Mouse (Mus musculus) liver, embryonic 16.5 days (tissue): ENCODE results near the gene Triml1. TPM values are rescaled to one million over a fixed set of nuclear protein-coding genes. Genes with fewer than 3 reads are reported as not detected.

Experiments
- ATAC-seq: fragments of 200-750 bp; cut with Nextera tagmentation; 2 replicates; pipeline ENCODE4 v1.8.0; 2017; ENCODE audit warnings: low read depth, mild to moderate bottlenecking, moderate number of reproducible peaks, moderate library complexity
- H3K27ac ChIP-seq: fragments of 300-500 bp; sonication (generic); 2 replicates; pipeline ENCODE4 v1.5.1; 2014; ENCODE audit warnings: mild to moderate bottlenecking, low read length
- H3K27me3 ChIP-seq: fragments of 300-500 bp; sonication (generic); 2 replicates; pipeline ENCODE4 v1.6.1; 2014; ENCODE audit warnings: low read depth, low read length, mixed read lengths; ENCODE audit not compliant: control insufficient read depth, insufficient read depth
- H3K36me3 ChIP-seq: fragments of 300-500 bp; sonication (generic); 2 replicates; pipeline ENCODE4 v1.6.1; 2014; ENCODE audit warnings: mild to moderate bottlenecking; ENCODE audit not compliant: control insufficient read depth, insufficient read depth
- H3K4me1 ChIP-seq: fragments of 300-500 bp; sonication (generic); 2 replicates; pipeline ENCODE4 v1.6.1; 2014; ENCODE audit warnings: low read depth, low read length, mixed read lengths; ENCODE audit not compliant: control insufficient read depth
- H3K4me2 ChIP-seq: fragments of 300-500 bp; sonication (generic); 2 replicates; pipeline ENCODE4 v1.6.1; 2014; ENCODE audit warnings: low read depth, low read length, mixed read lengths
- H3K4me3 ChIP-seq: fragments of 300-500 bp; sonication (generic); 2 replicates; pipeline ENCODE4 v1.5.1; 2014; ENCODE audit warnings: low read depth, mild to moderate bottlenecking, low read length
- H3K9ac ChIP-seq: fragments of 300-500 bp; sonication (generic); 2 replicates; pipeline ENCODE4 v1.6.1; 2014; ENCODE audit warnings: low read depth, low read length
- H3K9me3 ChIP-seq: fragments of 300-500 bp; sonication (generic); replicated peaks from 2 replicates; pipeline ENCODE4 v1.6.1; 2016; ENCODE audit warnings: low read length; ENCODE audit not compliant: control insufficient read depth
- WGBS: fragments of 180-500 bp; shearing (Covaris S2); extraction: QIAGEN DNeasy Blood & Tissue Kit; methylation state at CpG from one replicate; pipeline ENCODE4 v1.1.7; 2014; ENCODE audit not compliant: insufficient replicate concordance; 5-methylcytosine and 5-hydroxymethylcytosine counted together
- polyA plus RNA-seq: library from polyadenylated mRNA; unstranded; fragments of >200 nt; fragmentation: Nextera tagmentation; extraction: Ambion mirVana; gene quantifications from 2 replicates; pipeline ENCODE4 v1.2.1, GENCODE M21; 2015

Gene Triml1
- polyA plus RNA-seq, 1 experiment from 2014 or later, result not detected

DNA sequence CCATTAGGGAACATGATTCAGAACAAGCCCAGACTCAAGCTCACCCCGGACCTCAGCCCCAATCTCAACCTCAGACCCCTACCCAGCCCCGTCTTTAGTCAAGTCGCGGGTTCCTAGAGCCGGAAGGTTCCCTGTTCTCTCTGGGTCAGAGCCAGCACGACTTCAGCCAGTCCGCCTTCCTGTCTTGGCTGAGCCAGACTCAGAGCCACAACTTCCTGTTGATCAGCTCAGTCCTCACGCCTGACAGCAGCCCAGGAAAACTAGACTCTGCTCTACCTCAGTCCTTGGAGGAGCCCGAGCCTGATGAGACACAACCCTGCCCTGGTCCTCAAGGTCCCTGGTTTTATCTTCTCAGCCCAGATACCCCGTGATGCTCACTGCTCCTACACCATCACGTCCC lies 22.0 kb upstream of the Triml1 start:
- no peaks in the 10 kb centered on the region for H3K4me1 ChIP-seq
- no peak overlapping the region for H3K4me2 ChIP-seq
- H3K27ac ChIP-seq, result no peak overlapping the region
- ATAC-seq, result no peak
- H3K27me3 ChIP-seq, result no peaks in the 10 kb centered on the region
- H3K9ac ChIP-seq, result no peak overlapping the region
- H3K9me3 ChIP-seq, result no peaks in the 10 kb centered on the region; the same call in 1 of the 2 replicates
- no peak overlapping the region for H3K4me3 ChIP-seq
- WGBS, result 38% methylated on average over 11 of the region's 11 CpGs
- no peaks in the 10 kb centered on the region for H3K36me3 ChIP-seq

- no peaks in the 10 kb centered on the region for H3K36me3 ChIP-seq
- H3K27me3 ChIP-seq, result no peaks in the 10 kb centered on the region
- H3K4me3 ChIP-seq, result no peak overlapping the region
- ATAC-seq, result no peak
- H3K4me2 ChIP-seq, result no peak overlapping the region
- no peaks in the 10 kb centered on the region for H3K9me3 ChIP-seq
- no peaks in the 10 kb centered on the region for H3K4me1 ChIP-seq
- no peak overlapping the region for H3K27ac ChIP-seq
- 67% methylated on average over 9 of the region's 9 CpGs for WGBS
- H3K9ac ChIP-seq, result no peak overlapping the region
Observed at GRCm38 (mm10) chr8:43149307-43149706, 8.0 kb upstream of the Triml1 start.

- Histone ChIP-seq H3K36me3 (no peaks in the 10 kb centered on the region), H3K4me1 (no peaks in the 10 kb centered on the region), H3K9me3 (no peaks in the 10 kb centered on the region), H3K27ac (no peak overlapping the region), H3K27me3 (no peaks in the 10 kb centered on the region), H3K4me3 (no peak overlapping the region), H3K4me2 (no peak overlapping the region), H3K9ac (no peak overlapping the region)
- 51% methylated on average over 4 of the region's 4 CpGs for WGBS
- no peak for ATAC-seq
Observed at GRCm38 (mm10) chr8:43111205-43111827, 30.0 kb downstream of the Triml1 start.

Other genes with a start within 250 kb of the Triml1 start
- not detected in 2 replicates for gene Triml2, start 39.1 kb upstream of the Triml1 start, polyA plus RNA-seq
- not detected in 2 replicates for gene Zfp42, start 165.5 kb upstream of the Triml1 start, polyA plus RNA-seq